In the genomic region with DNA sequence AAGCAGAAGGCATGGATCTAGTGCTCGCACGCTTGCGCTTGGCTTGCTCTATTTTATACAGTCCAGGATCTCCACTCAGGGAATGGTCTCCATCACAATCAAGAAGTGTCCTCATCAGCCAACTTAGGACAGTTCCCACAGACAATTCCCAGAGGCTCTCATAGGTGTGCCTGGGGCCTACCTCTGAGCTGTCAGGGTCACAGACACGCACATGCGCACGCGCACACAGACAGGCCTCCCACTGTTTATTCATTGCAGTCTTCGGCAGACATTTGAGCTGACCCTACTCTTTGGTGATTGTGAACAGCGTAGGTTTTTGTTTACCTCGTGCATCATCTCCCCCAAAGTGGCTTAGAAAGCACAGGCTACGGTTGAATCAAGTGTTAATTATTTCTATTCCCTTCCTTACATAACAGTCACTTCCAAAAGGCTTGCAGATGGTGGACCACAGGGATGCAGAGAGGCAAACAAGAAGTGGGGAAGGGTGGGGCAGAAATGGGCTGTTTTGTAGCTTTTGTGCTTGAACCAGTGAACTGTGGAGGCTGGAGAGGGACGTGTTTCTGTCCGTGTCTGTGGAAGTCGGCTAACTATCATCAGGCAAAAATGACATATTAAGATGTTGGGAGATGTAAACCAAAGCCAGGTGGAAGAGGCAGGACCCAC, we compare ENCODE assay signal across 8 mouse cellular contexts. TPM values are rescaled to one million over a fixed set of nuclear protein-coding genes. Genes with fewer than 3 reads are reported as not detected.
A peak's percentile ranks its signal among the peaks of the same experiment; 100 is the strongest.
DNase-seq lines count a peak whose midpoint lies in the region; ATAC-seq and TF ChIP-seq lines count a peak whose summit lies in the region.

No protein-coding gene starts in this region.

- no peak for TF ChIP-seq CTCF in midbrain, postnatal 0 days (IDR thresholded peaks at IDR 0.05)

- ATAC-seq in kidney, embryonic 16.5 days (ENCODE audit: low FRiP score, low TSS enrichment) = no peak
- ATAC-seq in midbrain, postnatal 0 days (ENCODE audit: low FRiP score) = no peak

- no peak overlapping the region; the same call in 1 of the 2 replicates for H3K4me3 ChIP-seq in kidney, embryonic 16.5 days (ENCODE audit: low read length)
- peak overlapping the region; percentile 33; the same call in 1 of the 2 replicates for H3K4me3 ChIP-seq in hindbrain, embryonic 10.5 days
- H3K4me3 ChIP-seq in midbrain, postnatal 0 days (ENCODE audit: low read depth, low read length) = no peak overlapping the region

- 0 out of 2 replicates have a peak, but pooled peaks cover 4% of the 10 kb centered on the region for H3K4me1 ChIP-seq in kidney, embryonic 16.5 days (ENCODE audit: insufficient read depth, low read length)
- H3K4me1 ChIP-seq in hindbrain, embryonic 10.5 days (replicated peaks) = peaks cover 8% of the 10 kb centered on the region
- H3K4me1 ChIP-seq in midbrain, postnatal 0 days (ENCODE audit: insufficient read depth, low read length) = no peaks in the 10 kb centered on the region

- H3K4me2 ChIP-seq in kidney, embryonic 16.5 days (replicated peaks; ENCODE audit: low read depth, low read length) = peak overlapping the region; percentile 16
- peak overlapping the region; percentile 26; the same call in 1 of the 2 replicates for H3K4me2 ChIP-seq in midbrain, postnatal 0 days (ENCODE audit: low read depth, low read length, poor library complexity, severe bottlenecking)

- intact Hi-C loops in gastrocnemius, postnatal 36 days (cut with DNase I) = loop anchor here (5.0 kb wide), 1 partner anchor 85 kb away; no protein-coding TSS in a partner anchor

- H3K27ac ChIP-seq in kidney, embryonic 16.5 days (ENCODE audit: low read length) = no peak overlapping the region
- peak overlapping the region; percentile 79 for H3K27ac ChIP-seq in hindbrain, embryonic 10.5 days
- no peak overlapping the region for H3K27ac ChIP-seq in midbrain, postnatal 0 days (ENCODE audit: low read depth, low read length)

- no peaks in the 10 kb centered on the region for H3K27me3 ChIP-seq in kidney, embryonic 16.5 days (ENCODE audit: insufficient read depth, low read length)
- no peaks in the 10 kb centered on the region for H3K27me3 ChIP-seq in hindbrain, embryonic 10.5 days (ENCODE audit: insufficient read depth, poor library complexity, severe bottlenecking)
- no peaks in the 10 kb centered on the region for H3K27me3 ChIP-seq in midbrain, postnatal 0 days (ENCODE audit: insufficient read depth, low read length)

- DNase-seq in kidney, postnatal 25 days = no peak
- peak; percentile 79 for DNase-seq in cerebellum, adult 9-10 months
- DNase-seq in hindbrain, embryonic 10.5 days (ENCODE audit: low spot score) = no peak
- DNase-seq in midbrain, postnatal 0 days (ENCODE audit: low spot score) = no peak
- DNase-seq in lung, postnatal 10 days = no peak
- no peak for DNase-seq in gastrocnemius, postnatal 36 days
- DNase-seq in kidney, postnatal 36 days = no peak

- peaks cover 10% of the 10 kb centered on the region; the same call in 1 of the 2 replicates for H3K9me3 ChIP-seq in kidney, embryonic 16.5 days (ENCODE audit: low read length)
- peaks cover 13% of the 10 kb centered on the region for H3K9me3 ChIP-seq in hindbrain, embryonic 10.5 days
- H3K9me3 ChIP-seq in midbrain, postnatal 0 days (ENCODE audit: low read length) = no peaks in the 10 kb centered on the region; the same call in 1 of the 2 replicates

- H3K9ac ChIP-seq in kidney, embryonic 16.5 days (replicated peaks; ENCODE audit: low read length) = no peak overlapping the region
- no peak overlapping the region for H3K9ac ChIP-seq in midbrain, postnatal 0 days (replicated peaks; ENCODE audit: low read length, poor library complexity, severe bottlenecking)

- no peaks in the 10 kb centered on the region for H3K36me3 ChIP-seq in kidney, embryonic 16.5 days (ENCODE audit: insufficient read depth, low read length)
- H3K36me3 ChIP-seq in hindbrain, embryonic 10.5 days = no peaks in the 10 kb centered on the region
- H3K36me3 ChIP-seq in midbrain, postnatal 0 days (ENCODE audit: insufficient read depth, low read length) = no peaks in the 10 kb centered on the region

- WGBS in kidney, embryonic 16.5 days = 58% methylated on average over 14 of the region's 14 CpGs
- WGBS in hindbrain, embryonic 10.5 days = 57% methylated on average over 14 of the region's 14 CpGs
- WGBS in midbrain, postnatal 0 days = 60% methylated on average over 14 of the region's 14 CpGs

RNA-seq across cellular contexts. Expression of gene Smg1, which starts 53.5 kb away (rescaled TPM):
- 11.7 and 15.2 TPM in 2 replicates for polyA plus RNA-seq in kidney, embryonic 16.5 days (2015; fragmentation: Nextera tagmentation; extraction: Ambion mirVana)
- 15.8 and 17.1 TPM in 2 replicates for polyA plus RNA-seq in hindbrain, embryonic 10.5 days (2016; fragmentation: Nextera tagmentation; extraction: Ambion mirVana)
- total RNA-seq in midbrain, postnatal 0 days (2014; rRNA removed) = 44.1 and 62.9 TPM in 2 replicates
- polyA plus RNA-seq in midbrain, postnatal 0 days (2015; fragmentation: Nextera tagmentation; extraction: Ambion mirVana) = 11.4 and 16.0 TPM in 2 replicates
- total RNA-seq in gastrocnemius, postnatal 36 days (2021) = 10 to 100 TPM; 22.7 to 24.1 TPM
